In the genomic region with DNA sequence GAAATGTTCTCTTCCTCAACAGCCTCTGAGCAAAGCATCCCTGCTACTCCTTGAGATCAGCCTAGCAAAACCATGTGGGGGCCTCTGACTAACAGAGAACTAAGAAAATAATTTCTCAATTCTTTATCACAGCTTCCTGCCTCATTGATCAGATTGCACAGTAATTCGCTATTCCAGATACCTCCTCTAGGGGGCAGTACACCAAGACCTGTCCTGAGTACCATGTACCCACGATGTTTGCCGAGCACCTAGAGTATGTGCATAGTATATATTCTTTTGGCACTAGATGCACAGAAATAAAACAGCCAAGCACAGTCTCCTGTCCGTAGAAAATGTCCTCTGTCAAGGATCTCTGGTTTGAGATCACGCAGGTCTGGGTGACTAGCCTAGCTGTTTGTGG, we compare ENCODE assay signal across 16 mouse cellular contexts.
A peak's percentile ranks its signal among the peaks of the same experiment; 100 is the strongest.
DNase-seq lines count a peak whose midpoint lies in the region; ATAC-seq and TF ChIP-seq lines count a peak whose summit lies in the region.
"Had no signal": no experiment of that assay in that cellular context is flagged by ENCODE, and none has a peak within 500 bp of the region (broad histone marks: within the 10 kb centered on the region; RNA-seq: fewer than 3 reads in every experiment).

No protein-coding gene starts in this region.

- H3K4me1 ChIP-seq in kidney, postnatal 0 days (replicated peaks; ENCODE audit: insufficient read depth, low read length), result no peaks in the 10 kb centered on the region
- H3K4me1 ChIP-seq in midbrain, embryonic 11.5 days (ENCODE audit: control insufficient read depth, insufficient read depth, low read length), result no peaks in the 10 kb centered on the region
- H3K4me1 ChIP-seq: embryonic facial prominence, embryonic 15.5 days; forebrain, embryonic 12.5 days; limb, embryonic 15.5 days; stomach, embryonic 15.5 days had no signal

- no peak for TF ChIP-seq POLR2A in brain, embryonic 14.5 days (IDR thresholded peaks at IDR 0.05; ENCODE audit: borderline replicate concordance, extremely low read depth, insufficient read depth, insufficient read length, poor library complexity, severe bottlenecking)

- H3K4me3 ChIP-seq in kidney, postnatal 0 days (replicated peaks; ENCODE audit: low read depth, low read length), result no peak overlapping the region
- no peak overlapping the region for H3K4me3 ChIP-seq in midbrain, embryonic 11.5 days (ENCODE audit: low read depth, low read length)
- H3K4me3 ChIP-seq: embryonic facial prominence, embryonic 15.5 days; forebrain, embryonic 12.5 days; hindbrain, embryonic 10.5 days; limb, embryonic 15.5 days; midbrain, embryonic 13.5 days; stomach, embryonic 15.5 days had no signal

- no peak for ATAC-seq in kidney, postnatal 0 days (replicated peaks; ENCODE audit: low FRiP score, low read depth)
- ATAC-seq in midbrain, embryonic 11.5 days (ENCODE audit: low FRiP score), result no peak
- ATAC-seq: midbrain, embryonic 13.5 days had no signal

- DNase-seq in kidney, postnatal 0 days (ENCODE audit: low spot score), result no peak
- DNase-seq in kidney, adult 18-20 months, result no peak
- peak; percentile 21 for DNase-seq in thymus, postnatal 0 days (ENCODE audit: low spot score)
- DNase-seq in thymus, postnatal 10 days (ENCODE audit: low spot score in 2 of 2), result no peak
- no peak for DNase-seq in brain, embryonic 14.5 days (ENCODE audit: low read depth)
- DNase-seq in adrenal gland, postnatal 10 days, result no peak
- DNase-seq in midbrain, embryonic 11.5 days (ENCODE audit: low spot score, missing footprints), result no peak
- DNase-seq: cerebellum, adult 11-12 months; kidney, adult 2 months had no signal

- no peaks in the 10 kb centered on the region for H3K36me3 ChIP-seq in kidney, postnatal 0 days (ENCODE audit: insufficient read depth, low read length)
- H3K36me3 ChIP-seq in midbrain, embryonic 11.5 days (ENCODE audit: control insufficient read depth, insufficient read depth, low read length), result no peaks in the 10 kb centered on the region
- H3K36me3 ChIP-seq: embryonic facial prominence, embryonic 15.5 days; forebrain, embryonic 12.5 days; hindbrain, embryonic 10.5 days; limb, embryonic 15.5 days; midbrain, embryonic 13.5 days; stomach, embryonic 15.5 days had no signal

- H3K27me3 ChIP-seq in kidney, postnatal 0 days (ENCODE audit: insufficient read depth, low read length), result no peaks in the 10 kb centered on the region
- H3K27me3 ChIP-seq in midbrain, embryonic 11.5 days (ENCODE audit: control insufficient read depth, insufficient read depth, low read length), result no peaks in the 10 kb centered on the region
- H3K27me3 ChIP-seq: embryonic facial prominence, embryonic 15.5 days; forebrain, embryonic 12.5 days; limb, embryonic 15.5 days; midbrain, embryonic 13.5 days; stomach, embryonic 15.5 days had no signal

- H3K9ac ChIP-seq in kidney, postnatal 0 days (ENCODE audit: low read depth, low read length), result no peak overlapping the region
- H3K9ac ChIP-seq in midbrain, embryonic 11.5 days (ENCODE audit: low read length), result no peak overlapping the region
- H3K9ac ChIP-seq: embryonic facial prominence, embryonic 15.5 days; forebrain, embryonic 12.5 days; limb, embryonic 15.5 days; midbrain, embryonic 13.5 days; stomach, embryonic 15.5 days had no signal

- WGBS in kidney, postnatal 0 days, result 63% methylated on average over 5 of the region's 5 CpGs
- 57% methylated on average over 5 of the region's 5 CpGs for WGBS in midbrain, embryonic 11.5 days

- no peak overlapping the region for H3K4me2 ChIP-seq in kidney, postnatal 0 days (ENCODE audit: low read length)
- H3K4me2 ChIP-seq in midbrain, embryonic 11.5 days, result no peak overlapping the region
- H3K4me2 ChIP-seq: embryonic facial prominence, embryonic 15.5 days; forebrain, embryonic 12.5 days; heart, embryonic 11.5 days; limb, embryonic 15.5 days; midbrain, embryonic 13.5 days; stomach, embryonic 15.5 days had no signal

- H3K9me3 ChIP-seq in kidney, postnatal 0 days (replicated peaks; ENCODE audit: low read length), result no peaks in the 10 kb centered on the region
- no peaks in the 10 kb centered on the region for H3K9me3 ChIP-seq in midbrain, embryonic 11.5 days (ENCODE audit: control insufficient read depth, low read length)
- H3K9me3 ChIP-seq: embryonic facial prominence, embryonic 15.5 days; forebrain, embryonic 12.5 days; hindbrain, embryonic 10.5 days; limb, embryonic 15.5 days; midbrain, embryonic 13.5 days; stomach, embryonic 15.5 days had no signal

- H3K27ac ChIP-seq in kidney, postnatal 0 days, result no peak overlapping the region
- H3K27ac ChIP-seq in midbrain, embryonic 11.5 days (ENCODE audit: low read depth, low read length), result no peak overlapping the region
- H3K27ac ChIP-seq: embryonic facial prominence, embryonic 15.5 days; forebrain, embryonic 12.5 days; hindbrain, embryonic 10.5 days; limb, embryonic 15.5 days; midbrain, embryonic 13.5 days; stomach, embryonic 15.5 days had no signal

- peak; percentile 40; the same call in 1 of the 2 replicates for TF ChIP-seq CTCF in kidney, postnatal 0 days (IDR thresholded peaks at IDR 0.05; ENCODE audit: low read depth)
- peak; percentile 35; the same call in 1 of the 2 replicates for TF ChIP-seq CTCF in brain, embryonic 14.5 days (IDR thresholded peaks at IDR 0.05; ENCODE audit: borderline replicate concordance, extremely low read depth, insufficient read depth, insufficient read length)
